Mouse (Mus musculus) lung, adult 2 months (tissue): Measurements from ENCODE around the gene Acot5. TPM values are rescaled to one million over a fixed set of nuclear protein-coding genes. Genes with fewer than 3 reads are reported as not detected.
"Not testable (repeated sequence)": the region's sequence is repeated elsewhere in the genome, so short reads cannot be mapped to it uniquely, and the experiment has no call there.

ENCODE experiments used
- DNase-seq: peaks from one replicate; pipeline ENCODE4 v3.0.0; 2022
- H3K4me1 ChIP-seq: fragments of 200-500 bp; 2 replicates; pipeline ENCODE4 v1.6.1; 2011; ENCODE audit warnings: low read length; ENCODE audit not compliant: control insufficient read depth, insufficient read depth
- H3K4me3 ChIP-seq: fragments of 200-500 bp; replicated peaks from 2 replicates; pipeline ENCODE3; 2011; ENCODE audit warnings: low read depth, mild to moderate bottlenecking, control low read depth, low read length; ENCODE audit errors: extremely low read depth
- CTCF ChIP-seq: fragments of 200-500 bp; IDR thresholded peaks from 2 replicates; pipeline ENCODE4 v1.5.1; 2011; ENCODE audit warnings: mild to moderate bottlenecking, low read length, control low read depth; ENCODE audit not compliant: insufficient read depth
- POLR2A ChIP-seq: fragments of 200-500 bp; IDR thresholded peaks from 2 replicates; pipeline ENCODE4 v1.6.1; 2011; ENCODE audit warnings: low read depth, mild to moderate bottlenecking, control low read depth, low read length, borderline replicate concordance; ENCODE audit errors: extremely low read depth
- WGBS: fragments of 180-500 bp; shearing (Covaris S2); methylation state at CpG from one replicate; pipeline ENCODE4 v1.1.7; 2018; 5-methylcytosine and 5-hydroxymethylcytosine counted together
- polyA plus RNA-seq: library from polyadenylated mRNA; depleted of rRNA; stranded (reverse); fragments of >200 nt; gene quantifications from 2 replicates; pipeline ENCODE4 v1.2.3, GENCODE M21; 2012

The Acot5 gene
- polyA plus RNA-seq, 1 experiment: not detected

DNA sequence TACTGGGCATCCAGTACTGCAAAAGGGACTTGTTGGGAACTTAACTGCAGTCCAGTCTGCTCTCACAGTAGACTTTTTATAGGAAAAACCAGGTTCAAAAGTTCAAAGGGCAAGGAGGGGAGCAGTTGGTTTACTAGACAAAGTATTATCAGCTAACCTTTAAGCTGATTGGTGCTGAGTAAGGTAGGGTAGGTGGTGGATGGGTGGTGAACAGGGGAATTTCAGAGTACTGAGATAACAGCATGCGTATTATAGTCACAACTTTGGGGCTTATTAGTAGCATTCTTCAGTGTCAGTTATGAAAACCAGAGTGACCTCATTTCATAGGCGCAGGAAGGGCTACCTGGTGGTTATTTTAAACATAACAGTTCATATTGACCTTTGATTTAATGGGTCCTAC lies 30.5 kb downstream of the Acot5 start:
- no peak for TF ChIP-seq POLR2A
- no peak for TF ChIP-seq CTCF
- no peak for DNase-seq
- over 99% methylated on average over 2 of the region's 2 CpGs for WGBS
- no peaks in the 10 kb centered on the region for H3K4me1 ChIP-seq
- H3K4me3 ChIP-seq: no peak overlapping the region

DNA sequence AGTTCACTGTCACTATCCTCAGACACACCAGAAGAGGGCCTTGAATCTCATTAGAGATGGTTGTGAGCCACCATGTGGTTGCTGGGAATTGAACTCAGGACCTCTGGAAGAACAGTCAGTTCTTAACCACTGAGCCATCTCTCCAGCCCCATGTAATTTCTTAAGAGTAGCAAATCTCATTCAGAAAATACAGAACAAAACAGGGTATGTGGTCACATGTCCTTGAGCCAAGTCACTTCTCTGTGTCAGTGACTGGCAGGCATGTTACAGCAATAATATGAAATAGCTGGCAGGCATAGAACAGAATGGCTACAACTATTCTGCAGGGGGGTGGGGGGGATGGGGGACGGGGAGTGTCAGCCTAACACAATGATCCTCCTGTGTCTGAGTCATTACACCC lies 30.9 kb downstream of the Acot5 start:
- TF ChIP-seq POLR2A: no peak
- TF ChIP-seq CTCF: no peak
- Histone ChIP-seq H3K4me1 (no peaks in the 10 kb centered on the region), H3K4me3 (no peak overlapping the region)
- no peak for DNase-seq
- 47% methylated on average over 1 of the region's 1 CpGs for WGBS

DNA sequence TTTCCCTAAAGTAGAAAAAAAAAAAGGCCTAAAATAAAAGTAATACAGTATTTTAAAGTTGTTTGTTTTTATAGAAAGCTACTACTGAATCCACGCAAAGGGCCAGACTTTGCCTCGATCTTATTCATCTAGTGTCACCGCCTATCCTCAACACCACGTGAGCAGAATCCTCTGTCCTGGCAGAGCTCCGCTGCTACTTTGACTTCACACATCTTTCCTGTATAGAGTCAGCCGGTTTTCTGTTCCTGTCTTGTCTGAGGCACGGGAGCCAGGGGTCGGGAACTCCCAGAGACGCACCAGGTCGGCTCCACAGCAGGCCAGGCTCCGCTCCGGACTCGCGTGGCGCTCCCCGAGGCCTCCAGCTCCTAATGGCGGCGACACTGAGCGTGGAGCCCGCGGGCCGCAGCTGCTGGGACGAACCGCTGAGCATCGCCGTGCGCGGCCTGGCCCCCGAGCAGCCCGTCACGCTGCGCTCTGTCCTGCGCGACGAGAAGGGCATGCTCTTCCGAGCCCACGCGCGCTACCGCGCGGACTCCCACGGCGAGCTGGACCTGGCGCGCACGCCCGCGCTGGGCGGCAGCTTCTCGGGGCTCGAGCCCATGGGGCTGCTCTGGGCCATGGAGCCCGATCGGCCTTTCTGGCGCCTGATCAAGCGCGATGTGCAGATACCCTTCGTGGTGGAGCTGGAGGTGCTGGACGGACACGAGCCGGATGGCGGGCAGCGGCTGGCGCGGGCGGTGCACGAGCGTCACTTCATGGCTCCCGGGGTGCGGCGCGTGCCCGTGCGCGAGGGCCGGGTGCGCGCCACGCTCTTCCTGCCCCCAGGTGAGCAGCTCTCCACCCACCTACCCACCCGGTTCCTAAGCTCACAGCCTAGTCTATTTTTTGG lies 31.7 kb downstream of the Acot5 start, which contains the start of gene Acot6:
Gene Acot6, plus strand, starts transcription at position 51 of the 889 bp plus-strand sequence.
- not testable (repeated sequence) for H3K4me1 ChIP-seq
- peak; percentile 49 for DNase-seq
- WGBS: under 1% methylated on average over 79 of the region's 80 CpGs
- peak within 1 kb of the TSS; percentile 78 for H3K4me3 ChIP-seq
- TF ChIP-seq POLR2A: peak; percentile 18; the same call in 1 of the 2 replicates

DNA sequence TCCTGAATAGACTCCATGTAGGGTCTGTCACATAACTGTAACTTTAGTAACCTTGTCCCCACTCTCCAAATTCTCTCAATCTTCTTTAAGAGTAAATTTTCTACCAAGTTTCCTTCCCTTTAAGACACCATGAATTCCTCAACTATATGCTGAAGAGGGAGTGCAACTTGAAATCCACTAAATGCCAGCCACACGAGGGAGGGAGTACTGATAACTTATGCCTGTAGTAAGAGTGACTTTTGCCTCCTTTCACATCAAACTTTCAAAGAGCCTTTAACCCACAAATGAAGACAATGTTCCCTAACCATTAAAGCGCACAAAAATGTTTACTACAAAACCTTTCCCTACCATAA lies 32.3 kb downstream of the Acot5 start:
- H3K4me1 ChIP-seq: no peaks in the 10 kb centered on the region
- TF ChIP-seq POLR2A: no peak
- TF ChIP-seq CTCF: no peak
- 60% methylated on average over 2 of the region's 2 CpGs for WGBS
- peak overlapping the region; percentile 49 for H3K4me3 ChIP-seq
- DNase-seq: no peak

DNA sequence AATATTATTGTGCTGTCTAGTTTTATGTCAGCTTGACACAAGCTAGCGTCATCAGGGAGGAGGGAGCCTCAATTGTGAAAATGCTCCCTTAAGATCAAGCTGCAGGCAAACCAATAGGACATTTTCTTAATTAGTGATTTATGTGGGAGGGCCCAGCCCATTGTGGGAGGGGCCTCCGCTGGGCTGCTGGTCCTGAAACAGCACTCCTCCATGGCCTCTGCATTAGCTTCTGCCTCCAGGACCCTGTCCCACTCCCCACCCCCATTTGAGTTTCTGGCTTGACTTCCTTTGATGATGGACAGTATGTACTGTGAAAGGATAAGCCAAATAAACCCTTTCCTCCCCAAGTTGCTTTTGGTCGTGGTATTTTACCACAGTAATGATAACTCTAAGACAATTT lies 37.9 kb downstream of the Acot5 start:
- WGBS: 82% methylated on average over 3 of the region's 3 CpGs
- H3K4me3 ChIP-seq: no peak overlapping the region
- TF ChIP-seq CTCF (no peak), POLR2A (no peak)
- no peak for DNase-seq
- no peaks in the 10 kb centered on the region for H3K4me1 ChIP-seq

DNA sequence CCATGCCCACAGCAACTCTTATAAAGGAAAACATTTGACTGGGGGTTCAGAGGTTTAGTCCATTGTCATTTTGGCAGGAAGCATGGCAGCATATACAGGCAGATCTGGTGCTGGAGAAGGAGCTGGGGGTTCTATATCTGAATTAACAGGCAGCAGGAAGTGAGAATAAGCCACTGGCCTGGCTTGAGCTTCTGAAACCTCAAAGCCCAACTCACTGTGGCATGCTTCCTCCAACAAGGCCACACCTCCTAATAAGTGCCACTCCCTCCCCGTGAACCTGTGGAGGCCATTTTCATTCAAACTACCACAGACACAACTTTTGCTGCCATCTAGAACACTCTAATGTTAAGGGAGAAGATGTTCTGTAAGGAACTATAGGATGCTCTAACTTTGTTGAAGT lies 38.6 kb downstream of the Acot5 start:
- 38% methylated on average over 1 of the region's 1 CpGs for WGBS
- DNase-seq: no peak
- TF ChIP-seq POLR2A (no peak), CTCF (no peak)
- H3K4me1 ChIP-seq: no peaks in the 10 kb centered on the region
- no peak overlapping the region for H3K4me3 ChIP-seq

DNA sequence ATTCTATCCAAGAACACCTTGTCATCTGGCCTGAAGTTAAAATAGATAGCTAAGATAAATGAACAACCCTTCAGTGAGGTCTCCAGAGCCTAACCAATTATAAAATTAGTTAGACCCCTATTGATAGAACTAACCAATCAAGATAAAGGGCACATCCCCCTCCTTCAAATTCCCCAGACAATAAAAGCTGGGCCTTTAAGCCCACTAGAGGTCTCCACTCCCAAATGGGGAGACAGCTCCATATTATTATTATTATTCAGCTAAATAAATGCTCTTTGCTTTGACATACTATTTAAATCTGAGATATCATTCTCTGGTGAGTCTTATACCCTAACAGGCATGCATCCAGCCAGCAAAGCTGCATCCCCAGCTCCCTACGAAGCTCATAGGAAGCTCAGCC lies 40.8 kb downstream of the Acot5 start:
- DNase-seq: no peak
- H3K4me3 ChIP-seq: no peak overlapping the region
- WGBS: 81% methylated on average over 1 of the region's 1 CpGs
- H3K4me1 ChIP-seq: no peaks in the 10 kb centered on the region
- TF ChIP-seq POLR2A (no peak), CTCF (no peak)

DNA sequence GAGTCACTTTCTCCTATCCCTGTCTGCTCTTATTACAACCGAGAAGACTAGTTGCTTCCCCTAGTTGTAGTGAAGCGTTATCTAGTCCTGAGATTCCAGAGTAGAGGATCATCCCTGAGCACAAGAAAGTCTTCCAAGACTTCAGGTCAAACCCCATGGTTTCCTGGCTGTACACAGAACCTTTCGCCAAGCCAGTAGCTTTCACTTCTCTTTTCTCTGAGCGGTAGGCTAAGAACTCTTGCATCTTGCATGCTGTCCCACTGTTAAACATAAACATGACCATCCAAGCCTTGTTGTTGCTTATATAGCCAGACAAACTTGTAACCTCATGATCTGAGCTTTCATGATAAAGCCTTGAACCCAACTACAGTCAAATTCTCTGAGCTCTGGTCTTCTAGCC lies 41.7 kb downstream of the Acot5 start:
- WGBS: 87% methylated on average over 4 of the region's 4 CpGs
- DNase-seq: no peak
- TF ChIP-seq CTCF (no peak), POLR2A (no peak)
- Histone ChIP-seq H3K4me3 (no peak overlapping the region), H3K4me1 (no peaks in the 10 kb centered on the region)

DNA sequence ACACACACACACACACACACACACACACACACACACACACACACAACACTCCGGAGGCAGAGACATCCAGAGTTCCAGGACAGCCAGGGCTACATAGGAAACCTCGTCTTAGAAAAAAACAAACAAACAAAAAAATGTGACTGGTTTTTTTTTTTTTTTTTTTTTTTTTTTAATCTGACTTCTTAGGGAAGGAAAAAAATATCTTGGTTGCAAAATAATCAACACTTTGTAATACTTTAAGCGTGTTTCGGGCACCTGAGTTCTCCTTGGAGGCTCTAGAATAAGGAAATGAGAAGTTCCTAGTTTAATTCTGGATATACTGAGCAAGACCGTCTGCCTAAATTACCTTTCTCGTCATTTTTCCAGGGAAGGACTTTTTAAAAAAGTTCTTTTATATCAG lies 44.6 kb downstream of the Acot5 start:
- 23% methylated on average over 6 of the region's 6 CpGs for WGBS
- no peaks in the 10 kb centered on the region for H3K4me1 ChIP-seq
- TF ChIP-seq CTCF: no peak
- TF ChIP-seq POLR2A: no peak

More for the DNA sequence above, 44.6 kb downstream of the Acot5 start:
- H3K4me3 ChIP-seq: no peak overlapping the region
- no peak for DNase-seq
